Mouse (Mus musculus) heart, embryonic 12.5 days (tissue): ENCODE measurements around the gene Krtdap. TPM values are rescaled to one million over a fixed set of nuclear protein-coding genes. Genes with fewer than 3 reads are reported as not detected.

Source experiments
- ATAC-seq: fragments of 200-750 bp; cut with Nextera tagmentation; 2 replicates; pipeline ENCODE4 v1.8.0; 2017; ENCODE audit warnings: moderate TSS enrichment, moderate library complexity; ENCODE audit not compliant: insufficient number of reproducible peaks, low FRiP score
- H3K27ac ChIP-seq: fragments of 300-500 bp; sonication (generic); 2 replicates; pipeline ENCODE4 v1.5.1; 2016; ENCODE audit warnings: mild to moderate bottlenecking, moderate library complexity; ENCODE audit not compliant: poor library complexity, severe bottlenecking
- H3K27me3 ChIP-seq: fragments of 300-500 bp; sonication (generic); replicated peaks from 2 replicates; pipeline ENCODE4 v1.6.1; 2016; ENCODE audit warnings: mild to moderate bottlenecking, moderate library complexity
- H3K36me3 ChIP-seq: fragments of 300-500 bp; sonication (generic); 2 replicates; pipeline ENCODE4 v1.6.1; 2016; ENCODE audit warnings: mild to moderate bottlenecking, moderate library complexity
- H3K4me1 ChIP-seq: fragments of 300-500 bp; sonication (generic); replicated peaks from 2 replicates; pipeline ENCODE4 v1.6.1; 2016; ENCODE audit warnings: mild to moderate bottlenecking
- H3K4me2 ChIP-seq: fragments of 300-500 bp; sonication (generic); 2 replicates; pipeline ENCODE4 v1.6.1; 2016; ENCODE audit warnings: mild to moderate bottlenecking, moderate library complexity
- H3K4me3 ChIP-seq: fragments of 300-500 bp; sonication (generic); 2 replicates; pipeline ENCODE4 v1.5.1; 2016; ENCODE audit warnings: mild to moderate bottlenecking
- H3K9ac ChIP-seq: fragments of 300-500 bp; sonication (generic); 2 replicates; pipeline ENCODE4 v1.6.1; 2016; ENCODE audit warnings: mild to moderate bottlenecking, moderate library complexity
- H3K9me3 ChIP-seq: fragments of 300-500 bp; sonication (generic); replicated peaks from 2 replicates; pipeline ENCODE4 v1.6.1; 2016; ENCODE audit warnings: mild to moderate bottlenecking, moderate library complexity
- WGBS: fragments of 180-500 bp; shearing (Covaris S2); methylation state at CpG from one replicate; pipeline ENCODE4 v1.1.7; 2016; 5-methylcytosine and 5-hydroxymethylcytosine counted together
- polyA plus RNA-seq: library from polyadenylated mRNA; unstranded; fragments of >200 nt; fragmentation: Nextera tagmentation; extraction: Ambion mirVana; gene quantifications from 2 replicates; pipeline ENCODE4 v1.2.1, GENCODE M21; 2016

Krtdap gene
- polyA plus RNA-seq, 1 experiment from 2014 or later: not detected

- H3K4me2 ChIP-seq: no peak overlapping the region
- no peaks in the 10 kb centered on the region for H3K36me3 ChIP-seq
- H3K27ac ChIP-seq: no peak overlapping the region
- H3K4me1 ChIP-seq: peaks cover 14% of the 10 kb centered on the region
- H3K9ac ChIP-seq: no peak overlapping the region
- ATAC-seq: no peak
- 0 out of 2 replicates have a peak, but pooled peaks cover 6% of the 10 kb centered on the region for H3K27me3 ChIP-seq
- H3K9me3 ChIP-seq: no peaks in the 10 kb centered on the region
- WGBS: 62% methylated on average over 3 of the region's 3 CpGs
- H3K4me3 ChIP-seq: no peak overlapping the region
Observed at GRCm38 (mm10) chr7:30840306-30840705, 52.6 kb downstream of the Krtdap start.

Other genes starting within 250 kb of the Krtdap start
- gene Hspb6, start 235.7 kb upstream of the Krtdap start, polyA plus RNA-seq: 30.5 and 31.6 TPM in 2 replicates
- gene Proser3, start 235.6 kb upstream of the Krtdap start, polyA plus RNA-seq: 9.3 and 12.7 TPM in 2 replicates
- 31.1 and 34.8 TPM in 2 replicates for gene Lin37, start 228.1 kb upstream of the Krtdap start, polyA plus RNA-seq
- gene U2af1l4, start 224.6 kb upstream of the Krtdap start, polyA plus RNA-seq: 82.4 and 88.8 TPM in 2 replicates
- 10.5 and 10.6 TPM in 2 replicates for gene Gm49396, start 224.6 kb upstream of the Krtdap start, polyA plus RNA-seq
- 115 and 124 TPM in 2 replicates for gene Psenen, start 224.3 kb upstream of the Krtdap start, polyA plus RNA-seq
- 2.7 and 3.7 TPM in 2 replicates for gene Igflr1, start 222.5 kb upstream of the Krtdap start, polyA plus RNA-seq
- gene Kmt2b, start 199.2 kb upstream of the Krtdap start, polyA plus RNA-seq: 4.9 and 5.1 TPM in 2 replicates
- 0.09 and 0.44 TPM in 2 replicates for gene Zbtb32, start 189.0 kb upstream of the Krtdap start, polyA plus RNA-seq
- 0.44 and 2.5 TPM in 2 replicates for gene Upk1a, start 175.0 kb upstream of the Krtdap start, polyA plus RNA-seq
- gene Cox6b1, start 161.7 kb upstream of the Krtdap start, polyA plus RNA-seq: 1,789 and 1,831 TPM in 2 replicates
- 1.1 and 1.4 TPM in 2 replicates for gene Etv2, start 152.0 kb upstream of the Krtdap start, polyA plus RNA-seq
- 96.5 and 103 TPM in 2 replicates for gene Rbm42, start 137.6 kb upstream of the Krtdap start, polyA plus RNA-seq
- gene Haus5, start 122.9 kb upstream of the Krtdap start, polyA plus RNA-seq: 35.4 and 36.3 TPM in 2 replicates
- not detected in 2 replicates for gene Pmis2, start 116.3 kb upstream of the Krtdap start, polyA plus RNA-seq
- gene 2200002J24Rik, start 89.0 kb upstream of the Krtdap start, polyA plus RNA-seq: 1.2 and 1.5 TPM in 2 replicates
- gene Atp4a, start 75.7 kb upstream of the Krtdap start, polyA plus RNA-seq: 0.78 and 0.98 TPM in 2 replicates
- 158 and 165 TPM in 2 replicates for gene Tmem147, start 58.4 kb upstream of the Krtdap start, polyA plus RNA-seq
- gene Gapdhs, start 44.2 kb upstream of the Krtdap start, polyA plus RNA-seq: not detected in 2 replicates
- gene Sbsn, start 36.4 kb upstream of the Krtdap start, polyA plus RNA-seq: 0.58 and 0.72 TPM in 2 replicates
- gene Dmkn, start 24.1 kb upstream of the Krtdap start, polyA plus RNA-seq: 1.1 TPM in 2 replicates
- not detected in 2 replicates for gene Ffar2, start 35.9 kb downstream of the Krtdap start, polyA plus RNA-seq
- not detected in 2 replicates for gene Ffar3, start 68.3 kb downstream of the Krtdap start, polyA plus RNA-seq
- gene Ffar1, start 73.7 kb downstream of the Krtdap start, polyA plus RNA-seq: not detected in 2 replicates
- not detected in 2 replicates for gene Cd22, start 92.4 kb downstream of the Krtdap start, polyA plus RNA-seq
- 0.18 TPM in 1 of 2 replicates, not detected in the other for gene Mag, start 127.0 kb downstream of the Krtdap start, polyA plus RNA-seq
- not detected in 2 replicates for gene Hamp2, start 136.8 kb downstream of the Krtdap start, polyA plus RNA-seq
- gene Hamp, start 156.1 kb downstream of the Krtdap start, polyA plus RNA-seq: not detected in 2 replicates
- gene Usf2, start 168.9 kb downstream of the Krtdap start, polyA plus RNA-seq: 18.4 and 22.5 TPM in 2 replicates
- gene Lsr, start 185.6 kb downstream of the Krtdap start, polyA plus RNA-seq: 13.1 and 13.8 TPM in 2 replicates
- 0.53 and 0.60 TPM in 2 replicates for gene Fam187b, start 185.9 kb downstream of the Krtdap start, polyA plus RNA-seq